10 mouse cellular contexts compared by ENCODE assay signal in genomic region chr6:36808306-36809058, GRCm38 (mm10). TPM values are rescaled to one million over a fixed set of nuclear protein-coding genes. Genes with fewer than 3 reads are reported as not detected.
A peak's percentile ranks its signal among the peaks of the same experiment; 100 is the strongest.
DNase-seq lines count a peak whose midpoint lies in the region; ATAC-seq and TF ChIP-seq lines count a peak whose summit lies in the region.
"Had no signal": no experiment of that assay in that cellular context is flagged by ENCODE, and none has a peak within 500 bp of the region (broad histone marks: within the 10 kb centered on the region; RNA-seq: fewer than 3 reads in every experiment).

No protein-coding gene starts in this region.

- ATAC-seq in embryonic facial prominence, embryonic 15.5 days (ENCODE audit: insufficient number of reproducible peaks, low FRiP score, low TSS enrichment, low read depth): no peak
- ATAC-seq in hindbrain, postnatal 0 days: no peak
- ATAC-seq in neural tube, embryonic 14.5 days (ENCODE audit: low read depth): peak; percentile 6; the same call in 1 of the 2 replicates

- no peaks in the 10 kb centered on the region for H3K9me3 ChIP-seq in embryonic facial prominence, embryonic 15.5 days (replicated peaks)
- no peaks in the 10 kb centered on the region for H3K9me3 ChIP-seq in hindbrain, postnatal 0 days (ENCODE audit: low read length)
- H3K9me3 ChIP-seq in neural tube, embryonic 14.5 days (ENCODE audit: control insufficient read depth, low read length): no peaks in the 10 kb centered on the region
- H3K9me3 ChIP-seq: G1E; liver, embryonic 15.5 days had no signal

- peak overlapping the region; percentile 93 for H3K27ac ChIP-seq in layer of hippocampus, adult 2 months
- peak overlapping the region; percentile 94 for H3K27ac ChIP-seq in embryonic facial prominence, embryonic 15.5 days (replicated peaks)
- H3K27ac ChIP-seq in hindbrain, postnatal 0 days: peak overlapping the region; percentile 92
- peak overlapping the region; percentile 87; the same call in 1 of the 2 replicates for H3K27ac ChIP-seq in neural tube, embryonic 14.5 days (ENCODE audit: low read depth, low read length)
- H3K27ac ChIP-seq: liver, embryonic 15.5 days had no signal

- peak overlapping the region; percentile 76 for H3K4me2 ChIP-seq in embryonic facial prominence, embryonic 15.5 days (replicated peaks)
- H3K4me2 ChIP-seq in hindbrain, postnatal 0 days (ENCODE audit: low read depth, low read length): peak overlapping the region; percentile 78
- peak overlapping the region; percentile 67 for H3K4me2 ChIP-seq in neural tube, embryonic 14.5 days (ENCODE audit: low read depth, low read length)
- H3K4me2 ChIP-seq: liver, embryonic 15.5 days had no signal

- 25% methylated on average over 7 of the region's 7 CpGs for WGBS in embryonic facial prominence, embryonic 15.5 days
- 13% methylated on average over 7 of the region's 7 CpGs for WGBS in hindbrain, postnatal 0 days
- WGBS in neural tube, embryonic 14.5 days: 23% methylated on average over 7 of the region's 7 CpGs

- no peak for TF ChIP-seq CTCF in layer of hippocampus, adult 2 months (conservative IDR thresholded peaks at IDR 0.05)
- TF ChIP-seq CTCF in hindbrain, postnatal 0 days (IDR thresholded peaks at IDR 0.05; ENCODE audit: low read depth): no peak

- no peak for DNase-seq in layer of hippocampus, adult 2 months (ENCODE audit: low spot score in 2 of 2)
- no peak for DNase-seq in layer of hippocampus, adult 8-10 months (ENCODE audit: low spot score in 2 of 2)
- no peak for DNase-seq in hindbrain, postnatal 0 days (ENCODE audit: low spot score)
- no peak for DNase-seq in adrenal gland, postnatal 36 days
- no peak for DNase-seq in urinary bladder, postnatal 36 days (ENCODE audit: low spot score in 2 of 2)
- DNase-seq in gastrocnemius, postnatal 4 days (ENCODE audit: low spot score in 2 of 2): no peak

- peak overlapping the region; percentile 80 for H3K4me3 ChIP-seq in layer of hippocampus, adult 2 months
- H3K4me3 ChIP-seq in embryonic facial prominence, embryonic 15.5 days (replicated peaks): peak overlapping the region; percentile 60
- H3K4me3 ChIP-seq in hindbrain, postnatal 0 days (ENCODE audit: low read length): peak overlapping the region; percentile 76
- peak overlapping the region; percentile 73 for H3K4me3 ChIP-seq in neural tube, embryonic 14.5 days (ENCODE audit: low read depth, low read length)
- H3K4me3 ChIP-seq: liver, embryonic 15.5 days had no signal

- H3K4me1 ChIP-seq in embryonic facial prominence, embryonic 15.5 days: peaks cover 18% of the 10 kb centered on the region
- peaks cover 9% of the 10 kb centered on the region for H3K4me1 ChIP-seq in hindbrain, postnatal 0 days (ENCODE audit: insufficient read depth, low read length)
- H3K4me1 ChIP-seq in neural tube, embryonic 14.5 days (ENCODE audit: control insufficient read depth, insufficient read depth, low read length): peaks cover 23% of the 10 kb centered on the region; the same call in 1 of the 2 replicates
- H3K4me1 ChIP-seq: liver, embryonic 15.5 days had no signal

- H3K36me3 ChIP-seq in embryonic facial prominence, embryonic 15.5 days: peaks cover 5% of the 10 kb centered on the region; the same call in 1 of the 2 replicates
- no peaks in the 10 kb centered on the region for H3K36me3 ChIP-seq in hindbrain, postnatal 0 days (ENCODE audit: insufficient read depth, low read length)
- no peaks in the 10 kb centered on the region for H3K36me3 ChIP-seq in neural tube, embryonic 14.5 days (ENCODE audit: control insufficient read depth, insufficient read depth, low read length)
- H3K36me3 ChIP-seq: G1E; liver, embryonic 15.5 days had no signal

- peak overlapping the region; percentile 67; the same call in 1 of the 2 replicates for H3K9ac ChIP-seq in embryonic facial prominence, embryonic 15.5 days
- peak overlapping the region; percentile 86 for H3K9ac ChIP-seq in hindbrain, postnatal 0 days (replicated peaks; ENCODE audit: low read length)
- H3K9ac ChIP-seq in neural tube, embryonic 14.5 days (replicated peaks; ENCODE audit: low read depth, low read length): peak overlapping the region; percentile 80
- H3K9ac ChIP-seq: liver, embryonic 15.5 days had no signal

- H3K27me3 ChIP-seq in embryonic facial prominence, embryonic 15.5 days: no peaks in the 10 kb centered on the region
- no peaks in the 10 kb centered on the region for H3K27me3 ChIP-seq in hindbrain, postnatal 0 days (ENCODE audit: insufficient read depth, low read length)
- no peaks in the 10 kb centered on the region for H3K27me3 ChIP-seq in neural tube, embryonic 14.5 days (ENCODE audit: control insufficient read depth, insufficient read depth, low read length)

RNA-seq across cellular contexts. Expression of gene Ptn, which starts 1.5 kb away (rescaled TPM):
- total RNA-seq in layer of hippocampus, adult 2 months (2021): 100 to 1,000 TPM; 217 to 220 TPM
- 100 to 1,000 TPM; 192 to 240 (median 216) TPM for total RNA-seq in layer of hippocampus, adult 8-10 months (2022)
- polyA plus RNA-seq in embryonic facial prominence, embryonic 15.5 days (2015; fragmentation: Nextera tagmentation; extraction: Ambion mirVana): 604 and 631 TPM in 2 replicates
- 396 and 403 TPM in 2 replicates for total RNA-seq in hindbrain, postnatal 0 days (2014; rRNA removed)
- 1,251 and 1,433 TPM in 2 replicates for polyA plus RNA-seq in hindbrain, postnatal 0 days (2015; fragmentation: Nextera tagmentation; extraction: Ambion mirVana)
- polyA plus RNA-seq in neural tube, embryonic 14.5 days (2014; fragmentation: Nextera tagmentation; extraction: Ambion mirVana): 674 and 756 TPM in 2 replicates
- total RNA-seq in adrenal gland, postnatal 36 days (2021): 10 to 100 TPM; 82.6 to 83.9 TPM
- 100 to 1,000 TPM; 173 to 176 TPM for total RNA-seq in gastrocnemius, postnatal 4 days (2021)
- total RNA-seq: G1E had no signal
- polyA plus RNA-seq: G1E had no signal
